Mouse (Mus musculus) lung, adult 2 months (tissue): ENCODE measurements around the gene Sf3a2.

Source experiments
- CTCF ChIP-seq: fragments of 200-500 bp; IDR thresholded peaks from 2 replicates; pipeline ENCODE4 v1.5.1; 2011; ENCODE audit warnings: mild to moderate bottlenecking, low read length, control low read depth; ENCODE audit not compliant: insufficient read depth
- POLR2A ChIP-seq: fragments of 200-500 bp; IDR thresholded peaks from 2 replicates; pipeline ENCODE4 v1.6.1; 2011; ENCODE audit warnings: low read depth, mild to moderate bottlenecking, control low read depth, low read length, borderline replicate concordance; ENCODE audit errors: extremely low read depth

DNA sequence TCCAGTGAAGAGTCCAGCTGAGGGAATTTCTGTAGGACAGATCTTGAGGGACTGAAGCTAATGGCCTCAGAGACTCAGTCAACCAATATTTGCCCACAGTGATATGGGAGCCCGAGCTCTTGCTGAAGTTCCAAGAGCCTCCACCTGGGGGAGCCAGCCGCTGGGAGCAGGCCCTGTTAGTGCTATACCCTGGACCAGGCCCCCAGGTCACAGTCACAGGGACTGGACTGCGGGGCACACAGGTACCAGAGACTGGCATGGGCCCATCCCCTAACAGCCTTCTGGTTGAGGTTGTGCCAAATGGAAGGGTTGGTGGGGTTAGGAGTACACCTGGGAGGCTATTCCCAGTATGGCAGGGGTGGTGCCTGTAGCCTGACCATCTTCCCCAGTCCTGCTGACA is 7.9 kb downstream of the Sf3a2 start:
- TF ChIP-seq POLR2A (no peak), CTCF (peak; percentile 50; the same call in 1 of the 2 replicates)
